Mouse (Mus musculus) thymus, adult 2 months (tissue): ENCODE results near the gene Atpaf1.

Experiments used
- CTCF ChIP-seq: fragments of 200-500 bp; IDR thresholded peaks from 2 replicates; pipeline ENCODE4 v1.5.1; 2012; ENCODE audit warnings: mild to moderate bottlenecking, control low read depth, low read length, moderate library complexity, borderline replicate concordance; ENCODE audit not compliant: control insufficient read depth, poor library complexity, insufficient read depth; ENCODE audit errors: extremely low read depth
- POLR2A ChIP-seq: fragments of 200-500 bp; IDR thresholded peaks from 2 replicates; pipeline ENCODE4 v1.6.1; 2012; ENCODE audit warnings: mild to moderate bottlenecking, low read length, control low read depth, moderate library complexity; ENCODE audit not compliant: control insufficient read depth, poor library complexity, insufficient read depth; ENCODE audit errors: extremely low read depth

- TF ChIP-seq CTCF (no peak), POLR2A (no peak)
Measured at GRCm38 (mm10) chr4:115827066-115827465, 42.5 kb downstream of the Atpaf1 start.
